Mouse (Mus musculus): ENCODE results near the gene Olfr316.
"Not testable (repeated sequence)": the region's sequence is repeated elsewhere in the genome, so short reads cannot be mapped to it uniquely, and the experiment has no call there.

Gene Olfr316

GRCm38 (mm10) chr11:58752434-58752833 is at the start of gene Olfr316:
Gene Olfr316, plus strand, starts transcription at chr11:58752734.
- in situ Hi-C loops (cut with MboI, MseI), result no loop called here

DNA sequence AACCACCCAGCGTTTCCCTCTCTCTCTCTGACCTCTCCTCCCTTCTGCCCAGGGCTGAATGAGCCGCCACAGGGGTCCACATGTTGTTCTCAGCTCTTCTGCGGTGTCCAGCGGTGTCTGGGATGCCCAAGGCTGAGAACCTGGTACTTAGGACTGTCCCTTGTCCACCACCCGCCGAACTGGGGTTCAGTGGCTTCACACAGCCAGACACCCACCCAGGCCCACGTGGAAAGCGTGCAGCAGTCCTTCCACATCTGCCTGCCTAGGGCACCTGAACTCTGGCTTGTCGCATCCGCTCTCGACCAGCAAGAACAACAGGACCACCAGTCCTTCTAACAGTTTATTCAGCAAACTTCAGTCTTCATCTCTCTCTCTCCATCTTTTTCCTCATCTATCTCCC is 43.4 kb upstream of the Olfr316 start:
- in situ Hi-C loops (cut with MboI, MseI), result no loop called here

DNA sequence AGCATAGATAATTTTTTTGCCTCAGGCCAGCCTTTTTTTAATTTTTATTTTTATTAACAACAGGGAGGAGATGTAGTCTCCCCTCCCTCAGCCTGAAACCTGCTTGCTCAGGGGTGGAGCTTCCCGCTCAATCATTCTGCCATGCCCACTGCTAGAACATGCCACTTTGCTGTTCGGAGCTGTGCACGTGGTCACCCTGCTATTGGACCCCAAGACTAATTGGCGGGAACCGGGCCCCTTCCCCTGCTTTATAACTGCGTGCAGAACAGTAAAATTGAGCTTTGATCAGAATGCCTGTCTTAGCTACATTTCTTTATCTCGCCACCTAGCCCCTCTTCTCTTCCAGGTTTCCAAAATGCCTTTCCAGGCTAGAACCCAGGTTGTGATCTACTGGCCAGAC is 34.8 kb upstream of the Olfr316 start:
- in situ Hi-C loops (cut with MboI, MseI), result not testable (repeated sequence)

- in situ Hi-C loops (cut with MboI, MseI), result loop anchor here in 1 of 2 experiments (5.0 kb wide), 1 partner anchor 37 kb away; the partner anchor contains the start of gene Olfr320
Measured at GRCm38 (mm10) chr11:58719701-58720100, 32.8 kb upstream of the Olfr316 start.

DNA sequence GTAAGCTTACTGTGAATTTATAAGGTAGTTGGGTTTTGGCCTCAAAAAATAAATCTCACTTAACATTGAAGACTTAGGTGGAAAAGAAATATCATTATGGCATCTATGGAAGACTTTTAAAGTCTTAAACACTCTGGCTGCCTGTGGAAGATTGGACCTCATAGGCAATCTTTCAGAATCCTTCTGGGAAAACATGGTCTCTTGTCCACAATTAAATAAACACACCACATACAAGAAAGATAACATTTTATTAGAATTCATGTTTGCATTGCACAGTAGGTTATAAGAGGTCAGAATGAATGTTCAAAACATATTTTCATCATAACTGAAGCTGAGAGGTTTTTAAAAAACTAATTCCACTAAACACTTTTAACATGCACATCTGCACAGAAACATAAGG is 28.6 kb upstream of the Olfr316 start, which contains the start of gene Olfr318:
Gene Olfr318, minus strand, starts transcription at position 101 of the 400 bp plus-strand sequence.
- in situ Hi-C loops (cut with MboI, MseI), result loop anchor here in 1 of 2 experiments (5.0 kb wide), 1 partner anchor 42 kb away; the partner anchor contains the start of gene Olfr320

DNA sequence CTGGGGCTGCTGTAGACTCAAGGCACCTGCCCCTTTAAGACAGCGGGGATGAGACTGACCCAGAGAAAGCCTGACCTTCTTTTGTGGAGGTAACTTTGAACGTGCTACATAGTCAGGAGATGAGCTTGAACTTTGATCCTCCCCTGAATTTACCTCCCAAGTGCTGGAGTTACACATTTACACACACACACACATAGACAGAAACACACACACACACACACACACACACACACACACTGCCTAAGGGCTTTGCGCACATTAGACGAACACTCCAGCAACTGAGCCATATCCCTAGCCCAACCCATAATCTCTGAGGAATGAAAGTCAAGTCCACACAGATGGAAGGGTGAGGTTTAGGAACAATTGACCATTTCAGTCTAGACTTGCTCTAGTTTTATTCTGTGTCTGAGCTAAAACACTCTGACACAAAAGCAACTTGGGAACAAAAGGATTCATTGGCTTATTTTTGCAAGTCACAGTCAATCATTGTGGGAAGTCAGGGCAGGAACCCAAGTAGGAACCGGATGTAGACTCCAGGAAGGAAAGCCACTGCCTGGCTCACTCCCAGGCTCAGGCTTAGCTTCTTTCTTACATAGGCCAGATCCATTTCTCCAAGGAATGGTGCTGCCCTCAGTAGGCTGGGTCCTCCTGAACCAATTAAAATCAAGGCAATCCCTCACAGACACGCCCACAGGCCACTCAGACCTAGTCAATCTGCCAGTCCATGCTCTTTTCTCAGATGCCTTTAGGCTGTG is 24.5 kb upstream of the Olfr316 start:
- in situ Hi-C loops (cut with MboI, MseI), result not testable (repeated sequence)

DNA sequence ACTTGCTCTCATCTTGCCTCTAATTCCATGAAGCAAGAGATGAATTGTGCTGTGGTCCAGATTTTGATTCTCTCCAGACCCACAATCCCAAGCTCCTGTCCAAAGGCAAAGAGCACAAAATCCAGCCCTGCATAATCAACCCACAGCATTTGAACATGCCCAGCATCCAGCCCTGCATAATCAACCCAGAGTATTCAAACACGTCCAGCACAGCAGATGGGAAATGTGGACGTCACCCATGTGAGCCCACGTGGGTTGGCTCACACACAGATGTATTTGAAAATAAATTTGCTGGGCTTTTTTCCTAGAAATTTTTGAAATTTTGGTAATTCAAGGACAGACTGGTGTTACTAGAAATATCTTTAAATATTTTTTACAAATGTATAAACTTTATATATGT is 19.2 kb upstream of the Olfr316 start:
- in situ Hi-C loops (cut with MboI, MseI), result loop anchor here in 1 of 2 experiments (5.0 kb wide), 1 partner anchor 66 kb away; no protein-coding TSS in a partner anchor

- in situ Hi-C loops (cut with MboI, MseI), result no loop called here
Measured at GRCm38 (mm10) chr11:58738792-58739262, 13.7 kb upstream of the Olfr316 start, which contains the start of gene Olfr317. Gene Olfr317, minus strand, starts transcription at chr11:58739212.

- in situ Hi-C loops (cut with MboI, MseI), result not testable (repeated sequence)
Measured at GRCm38 (mm10) chr11:58751096-58751495, 1.4 kb upstream of the Olfr316 start.

DNA sequence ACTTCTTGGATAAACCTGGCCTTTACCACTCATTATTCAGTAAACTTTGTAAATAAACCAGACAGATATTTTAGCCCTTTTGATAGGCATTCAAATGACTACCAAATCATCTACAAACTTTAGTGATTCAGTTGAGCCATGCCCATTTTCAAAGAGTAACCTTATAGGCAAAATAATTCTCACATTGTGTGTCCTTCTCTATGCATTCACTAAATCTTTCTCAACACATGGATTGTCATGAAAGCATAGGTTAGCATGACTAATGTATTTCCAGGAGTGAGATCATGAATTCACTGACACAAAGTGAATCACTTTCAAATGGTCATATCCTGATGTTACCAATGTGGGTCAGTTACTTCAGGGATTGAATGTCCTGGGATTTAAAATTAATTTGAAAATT is 20.4 kb downstream of the Olfr316 start, which contains the start of gene Olfr315:
Gene Olfr315, plus strand, starts transcription at position 301 of the 400 bp plus-strand sequence.
- in situ Hi-C loops (cut with MboI, MseI), result no loop called here

DNA sequence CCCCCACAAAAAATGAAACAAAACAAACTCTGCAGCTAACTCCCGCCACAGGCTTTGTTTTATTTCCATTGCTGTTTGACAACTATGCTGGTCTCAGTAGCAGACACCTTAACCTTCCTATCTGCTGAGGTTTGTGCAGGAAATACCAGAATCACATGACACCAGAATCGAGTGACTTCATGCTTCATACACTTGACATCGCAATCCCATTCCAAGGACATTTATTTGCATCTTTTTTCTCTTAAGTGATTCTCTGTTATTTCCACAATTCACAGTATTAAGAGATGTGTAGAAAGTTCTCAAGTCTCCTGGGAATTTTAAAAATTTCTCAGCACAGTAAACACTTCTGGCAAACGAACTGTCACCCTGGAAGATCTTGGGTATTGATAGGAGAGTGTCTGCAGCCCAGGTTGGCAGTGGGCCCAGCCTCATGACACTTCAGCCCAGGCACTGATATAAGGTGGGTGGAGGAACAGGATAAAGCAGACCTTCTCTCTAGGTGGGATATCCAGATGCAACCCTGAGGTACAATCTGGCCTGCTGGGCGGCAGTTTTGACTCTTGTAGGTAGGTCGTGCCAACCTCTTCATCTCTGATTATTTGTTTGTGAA is 30.1 kb downstream of the Olfr316 start, which contains the start of gene Olfr314:
Gene Olfr314, plus strand, starts transcription at position 473 of the 610 bp plus-strand sequence.
- in situ Hi-C loops (cut with MboI, MseI), result no loop called here

- in situ Hi-C loops (cut with MboI, MseI), result no loop called here
Measured at GRCm38 (mm10) chr11:58784182-58784581, 31.6 kb downstream of the Olfr316 start.

GRCm38 (mm10) chr11:58787651-58788050 is 35.1 kb downstream of the Olfr316 start:
- in situ Hi-C loops (cut with MboI, MseI), result no loop called here

GRCm38 (mm10) chr11:58788346-58788745 is 35.8 kb downstream of the Olfr316 start:
- in situ Hi-C loops (cut with MboI, MseI), result no loop called here

GRCm38 (mm10) chr11:58789532-58789931 is 37.0 kb downstream of the Olfr316 start:
- in situ Hi-C loops (cut with MboI, MseI), result no loop called here

- in situ Hi-C loops (cut with MboI, MseI), result loop anchor here in 1 of 2 experiments (10.0 kb wide), 1 partner anchor 795 kb away; no protein-coding TSS in a partner anchor
Measured at GRCm38 (mm10) chr11:58790053-58790452, 37.5 kb downstream of the Olfr316 start.

GRCm38 (mm10) chr11:58790646-58791045 is 38.1 kb downstream of the Olfr316 start:
- in situ Hi-C loops (cut with MboI, MseI), result loop anchor here in 1 of 2 experiments (10.0 kb wide), 1 partner anchor 796 kb away; no protein-coding TSS in a partner anchor

DNA sequence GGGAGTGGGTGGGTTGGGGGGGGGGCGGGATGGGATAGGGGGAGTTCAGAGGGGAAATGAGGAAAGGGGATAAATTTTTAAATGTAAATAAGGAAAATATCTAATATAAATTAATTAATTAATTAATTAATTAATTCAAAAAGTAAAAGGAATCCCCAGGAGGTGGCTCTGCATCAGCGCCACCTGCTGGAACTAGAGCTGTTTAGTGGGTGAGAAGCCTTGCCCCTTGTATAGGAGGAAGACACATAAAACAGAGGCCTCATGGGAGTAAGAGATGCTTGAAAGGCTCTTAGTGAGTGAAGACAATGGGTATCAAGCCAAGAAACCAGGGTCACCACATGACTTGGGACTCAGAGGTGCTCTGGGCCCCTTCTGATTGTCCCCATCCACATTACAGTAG is 43.3 kb downstream of the Olfr316 start:
- in situ Hi-C loops (cut with MboI, MseI), result loop anchor here in 1 of 2 experiments (10.0 kb wide), 1 partner anchor 801 kb away; no protein-coding TSS in a partner anchor

DNA sequence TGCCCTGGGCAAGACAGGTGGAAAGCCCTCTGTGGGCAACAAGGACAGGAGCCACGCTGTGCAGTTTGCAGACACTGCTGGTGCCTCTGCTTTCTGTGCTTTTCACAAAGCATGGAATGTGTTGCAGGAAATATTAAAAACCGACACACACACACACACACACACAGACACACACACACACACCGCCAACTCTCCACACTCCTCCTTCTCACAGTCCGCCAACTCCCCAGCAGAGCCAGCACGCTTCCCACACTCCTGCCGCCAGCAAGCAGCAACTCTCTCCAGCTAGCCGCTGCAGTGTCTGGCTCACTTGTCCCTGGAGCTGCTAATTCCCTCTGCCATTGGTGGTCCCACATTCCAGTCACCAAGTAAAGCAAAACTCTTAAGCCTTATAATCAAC is 44.3 kb downstream of the Olfr316 start:
- in situ Hi-C loops (cut with MboI, MseI), result loop anchor here in 1 of 2 experiments (10.0 kb wide), 1 partner anchor 802 kb away; no protein-coding TSS in a partner anchor

- in situ Hi-C loops (cut with MboI, MseI), result loop anchor here in 1 of 2 experiments (10.0 kb wide), 1 partner anchor 805 kb away; no protein-coding TSS in a partner anchor
Measured at GRCm38 (mm10) chr11:58799747-58800146, 47.2 kb downstream of the Olfr316 start.

- in situ Hi-C loops (cut with MboI, MseI), result no loop called here
Measured at GRCm38 (mm10) chr11:58801558-58802228, 49.2 kb downstream of the Olfr316 start, which contains the start of gene Fam183b. Gene Fam183b, minus strand, starts transcription at chr11:58801960.

Data from T-helper 17 cell (primary cell).